Mouse (Mus musculus): ENCODE results near the gene Gprc5d.

- TF ChIP-seq CTCF (IDR thresholded peaks at IDR 0.05) (no peak), EP300 (IDR thresholded peaks at IDR 0.05) (no peak)
Observed at GRCm38 (mm10) chr6:135166262-135166661, 48.2 kb upstream of the Gprc5d start.
